Mouse (Mus musculus) urinary bladder, adult 18-20 months (tissue): ENCODE measurements around the gene Vax2.

Experiments used
- DNase-seq, 2 experiments: peaks; one replicate each; pipeline ENCODE4 v3.0.0; 2022; ENCODE audit warnings: low spot score in 2 of 2, mixed read lengths in 2 of 2

The Vax2 gene

GRCm38 (mm10) chr6:83711067-83711675 is at the start of gene Vax2:
Gene Vax2 (plus strand): TSS chr6:83711264.
- peak; percentile 51 to 57 for DNase-seq

- no peak for DNase-seq
Measured at GRCm38 (mm10) chr6:83665009-83665408, 46.1 kb upstream of the Vax2 start.

GRCm38 (mm10) chr6:83673395-83673794 is 37.7 kb upstream of the Vax2 start:
- peak; percentile 13 to 50 for DNase-seq

- no peak for DNase-seq
Measured at GRCm38 (mm10) chr6:83677757-83678156, 33.3 kb upstream of the Vax2 start, which contains the start of gene Cd207. Gene Cd207 (minus strand): TSS chr6:83677857.

- no peak for DNase-seq
Measured at GRCm38 (mm10) chr6:83689374-83689773, 21.7 kb upstream of the Vax2 start.

- no peak for DNase-seq
Measured at GRCm38 (mm10) chr6:83690277-83690676, 20.8 kb upstream of the Vax2 start.

GRCm38 (mm10) chr6:83690936-83691335 is 20.1 kb upstream of the Vax2 start:
- no peak for DNase-seq

GRCm38 (mm10) chr6:83692962-83693361 is 18.1 kb upstream of the Vax2 start:
- DNase-seq: no peak

GRCm38 (mm10) chr6:83693835-83694234 is 17.2 kb upstream of the Vax2 start:
- DNase-seq: peak in 1 of 2 experiments; percentile 17

GRCm38 (mm10) chr6:83695731-83696130 is 15.3 kb upstream of the Vax2 start:
- DNase-seq: no peak

- DNase-seq: no peak
Measured at GRCm38 (mm10) chr6:83696684-83697083, 14.4 kb upstream of the Vax2 start.

- no peak for DNase-seq
Measured at GRCm38 (mm10) chr6:83697932-83698331, 13.1 kb upstream of the Vax2 start.

GRCm38 (mm10) chr6:83699971-83700370 is 11.1 kb upstream of the Vax2 start:
- DNase-seq: no peak

- DNase-seq: no peak
Measured at GRCm38 (mm10) chr6:83701001-83701400, 10.1 kb upstream of the Vax2 start.

- no peak for DNase-seq
Measured at GRCm38 (mm10) chr6:83702146-83702999, 8.7 kb upstream of the Vax2 start.

GRCm38 (mm10) chr6:83703000-83703721 is 7.9 kb upstream of the Vax2 start:
- DNase-seq: no peak

GRCm38 (mm10) chr6:83703722-83704078 is 7.4 kb upstream of the Vax2 start:
- no peak for DNase-seq

GRCm38 (mm10) chr6:83704294-83704693 is 6.8 kb upstream of the Vax2 start:
- DNase-seq: no peak

- no peak for DNase-seq
Measured at GRCm38 (mm10) chr6:83704701-83705100, 6.4 kb upstream of the Vax2 start.

- no peak for DNase-seq
Measured at GRCm38 (mm10) chr6:83707738-83708510, 3.1 kb upstream of the Vax2 start.

- no peak for DNase-seq
Measured at GRCm38 (mm10) chr6:83710361-83711066, 550 bp upstream of the Vax2 start.
